Mouse (Mus musculus) lung, embryonic 15.5 days (tissue): ENCODE measurements at regions not wholly inside any gene's neighbourhood (a gene's known extent, or its start where the extent isn't known, plus 50 kb on each side); places are given as distances from the start of the nearest gene placed in this dataset.

Experiments
- ATAC-seq: fragments of 200-750 bp; cut with Nextera tagmentation; 2 replicates; pipeline ENCODE4 v1.8.0; 2017; ENCODE audit warnings: moderate number of reproducible peaks, borderline replicate concordance; ENCODE audit not compliant: low FRiP score, low TSS enrichment; ENCODE audit errors: extremely low read depth
- H3K27ac ChIP-seq: fragments of 300-500 bp; sonication (generic); 2 replicates; pipeline ENCODE4 v1.5.1; 2015; ENCODE audit warnings: moderate library complexity, mild to moderate bottlenecking, inconsistent platforms
- H3K27me3 ChIP-seq: fragments of 300-500 bp; sonication (generic); 2 replicates; pipeline ENCODE4 v1.6.1; 2015; ENCODE audit warnings: inconsistent platforms
- H3K36me3 ChIP-seq: fragments of 300-500 bp; sonication (generic); 2 replicates; pipeline ENCODE4 v1.6.1; 2015; ENCODE audit warnings: inconsistent platforms
- H3K4me1 ChIP-seq: fragments of 300-500 bp; sonication (generic); 2 replicates; pipeline ENCODE4 v1.6.1; 2015; ENCODE audit warnings: inconsistent platforms
- H3K4me2 ChIP-seq: fragments of 300-500 bp; sonication (generic); 2 replicates; pipeline ENCODE4 v1.6.1; 2015; ENCODE audit warnings: inconsistent platforms, mild to moderate bottlenecking, moderate library complexity
- H3K4me3 ChIP-seq: fragments of 300-500 bp; sonication (generic); 2 replicates; pipeline ENCODE4 v1.5.1; 2015; ENCODE audit warnings: mild to moderate bottlenecking, inconsistent platforms
- H3K9ac ChIP-seq: fragments of 300-500 bp; sonication (generic); 2 replicates; pipeline ENCODE4 v1.6.1; 2015; ENCODE audit warnings: inconsistent platforms
- H3K9me3 ChIP-seq: fragments of 300-500 bp; sonication (generic); 2 replicates; pipeline ENCODE4 v1.6.1; 2016; ENCODE audit warnings: inconsistent platforms
- WGBS: fragments of 180-500 bp; shearing (Covaris S2); methylation state at CpG from one replicate; pipeline ENCODE4 v1.1.7; 2015; 5-methylcytosine and 5-hydroxymethylcytosine counted together

- Histone ChIP-seq H3K4me2 (no peak overlapping the region), H3K9me3 (no peaks in the 10 kb centered on the region), H3K27ac (no peak overlapping the region), H3K4me1 (0 out of 2 replicates have a peak, but pooled peaks cover 6% of the 10 kb centered on the region), H3K36me3 (no peaks in the 10 kb centered on the region), H3K4me3 (no peak overlapping the region), H3K9ac (no peak overlapping the region), H3K27me3 (no peaks in the 10 kb centered on the region)
- WGBS, result 38% methylated on average over 3 of the region's 3 CpGs
- no peak for ATAC-seq
Observed at GRCm38 (mm10) chr2:38420498-38420897, 81.4 kb downstream of the Lhx2 start.

GRCm38 (mm10) chr2:38422406-38422805 lies 83.3 kb downstream of the Lhx2 start:
- 48% methylated on average over 3 of the region's 3 CpGs for WGBS
- no peak for ATAC-seq
- no peak overlapping the region for H3K4me3 ChIP-seq

GRCm38 (mm10) chr2:38423886-38424277 lies 84.8 kb downstream of the Lhx2 start:
- Histone ChIP-seq H3K4me3 (no peak overlapping the region), H3K27ac (no peak overlapping the region), H3K9me3 (no peaks in the 10 kb centered on the region), H3K4me1 (0 out of 2 replicates have a peak, but pooled peaks cover 6% of the 10 kb centered on the region), H3K4me2 (no peak overlapping the region; the same call in 1 of the 2 replicates), H3K27me3 (no peaks in the 10 kb centered on the region), H3K9ac (no peak overlapping the region), H3K36me3 (no peaks in the 10 kb centered on the region)
- 33% methylated on average over 7 of the region's 7 CpGs for WGBS
- no peak for ATAC-seq

More at GRCm38 (mm10) chr2:38422406-38422805, 83.3 kb downstream of the Lhx2 start:
- Histone ChIP-seq H3K27ac (no peak overlapping the region), H3K9ac (no peak overlapping the region), H3K27me3 (no peaks in the 10 kb centered on the region), H3K9me3 (no peaks in the 10 kb centered on the region), H3K4me1 (0 out of 2 replicates have a peak, but pooled peaks cover 6% of the 10 kb centered on the region), H3K4me2 (no peak overlapping the region), H3K36me3 (no peaks in the 10 kb centered on the region)

GRCm38 (mm10) chr2:38424278-38424931 lies 85.3 kb downstream of the Lhx2 start:
- H3K4me1 ChIP-seq, result 0 out of 2 replicates have a peak, but pooled peaks cover 6% of the 10 kb centered on the region
- no peaks in the 10 kb centered on the region for H3K9me3 ChIP-seq
- no peaks in the 10 kb centered on the region for H3K27me3 ChIP-seq
- H3K27ac ChIP-seq, result no peak overlapping the region
- H3K9ac ChIP-seq, result no peak overlapping the region
- WGBS, result 6% methylated on average over 17 of the region's 22 CpGs
- ATAC-seq, result peak; percentile 53; the same call in 1 of the 2 replicates
- no peak overlapping the region; the same call in 1 of the 2 replicates for H3K4me2 ChIP-seq
- no peaks in the 10 kb centered on the region for H3K36me3 ChIP-seq
- no peak overlapping the region for H3K4me3 ChIP-seq

- Histone ChIP-seq H3K27ac (no peak overlapping the region), H3K27me3 (no peaks in the 10 kb centered on the region), H3K36me3 (no peaks in the 10 kb centered on the region), H3K4me3 (no peak overlapping the region), H3K4me2 (no peak overlapping the region), H3K9ac (no peak overlapping the region), H3K4me1 (0 out of 2 replicates have a peak, but pooled peaks cover 6% of the 10 kb centered on the region), H3K9me3 (no peaks in the 10 kb centered on the region)
- no peak for ATAC-seq
- 29% methylated on average over 9 of the region's 9 CpGs for WGBS
Observed at GRCm38 (mm10) chr2:38424976-38425375, 85.9 kb downstream of the Lhx2 start.

GRCm38 (mm10) chr2:38429752-38430378 lies 81.6 kb upstream of the Nek6 start:
- H3K27ac ChIP-seq, result no peak overlapping the region
- no peak overlapping the region for H3K4me2 ChIP-seq
- no peak for ATAC-seq
- no peaks in the 10 kb centered on the region for H3K9me3 ChIP-seq
- H3K9ac ChIP-seq, result no peak overlapping the region
- no peak overlapping the region for H3K4me3 ChIP-seq
- 36% methylated on average over 6 of the region's 6 CpGs for WGBS
- no peaks in the 10 kb centered on the region for H3K27me3 ChIP-seq
- H3K4me1 ChIP-seq, result no peaks in the 10 kb centered on the region
- no peaks in the 10 kb centered on the region for H3K36me3 ChIP-seq

GRCm38 (mm10) chr2:38431546-38431945 lies 79.9 kb upstream of the Nek6 start:
- Histone ChIP-seq H3K9me3 (no peaks in the 10 kb centered on the region), H3K27me3 (no peaks in the 10 kb centered on the region), H3K4me3 (no peak overlapping the region), H3K4me2 (no peak overlapping the region), H3K36me3 (no peaks in the 10 kb centered on the region), H3K9ac (no peak overlapping the region), H3K4me1 (no peaks in the 10 kb centered on the region), H3K27ac (no peak overlapping the region)
- WGBS, result 61% methylated on average over 5 of the region's 5 CpGs
- no peak for ATAC-seq

- H3K27ac ChIP-seq, result no peak overlapping the region
- H3K27me3 ChIP-seq, result no peaks in the 10 kb centered on the region
- WGBS, result 19% methylated on average over 3 of the region's 3 CpGs
- no peaks in the 10 kb centered on the region for H3K4me1 ChIP-seq
- H3K9ac ChIP-seq, result no peak overlapping the region
- ATAC-seq, result no peak
- H3K36me3 ChIP-seq, result no peaks in the 10 kb centered on the region
- no peak overlapping the region for H3K4me3 ChIP-seq
- H3K9me3 ChIP-seq, result no peaks in the 10 kb centered on the region
- H3K4me2 ChIP-seq, result no peak overlapping the region
Observed at GRCm38 (mm10) chr2:38433736-38434135, 77.7 kb upstream of the Nek6 start.

GRCm38 (mm10) chr2:38436701-38437100 lies 74.7 kb upstream of the Nek6 start:
- Histone ChIP-seq H3K4me1 (no peaks in the 10 kb centered on the region), H3K4me3 (no peak overlapping the region), H3K36me3 (no peaks in the 10 kb centered on the region), H3K4me2 (no peak overlapping the region), H3K9me3 (no peaks in the 10 kb centered on the region), H3K27me3 (no peaks in the 10 kb centered on the region), H3K27ac (no peak overlapping the region), H3K9ac (no peak overlapping the region)
- WGBS, result 69% methylated on average over 4 of the region's 4 CpGs
- ATAC-seq, result no peak

- no peak overlapping the region for H3K27ac ChIP-seq
- no peaks in the 10 kb centered on the region for H3K36me3 ChIP-seq
- no peak overlapping the region for H3K9ac ChIP-seq
- H3K27me3 ChIP-seq, result no peaks in the 10 kb centered on the region
- no peak overlapping the region for H3K4me3 ChIP-seq
- ATAC-seq, result no peak
- WGBS, result 92% methylated on average over 6 of the region's 6 CpGs
- H3K4me1 ChIP-seq, result no peaks in the 10 kb centered on the region
- H3K9me3 ChIP-seq, result no peaks in the 10 kb centered on the region
- no peak overlapping the region for H3K4me2 ChIP-seq
Observed at GRCm38 (mm10) chr2:38439191-38439590, 72.3 kb upstream of the Nek6 start.

- no peaks in the 10 kb centered on the region for H3K36me3 ChIP-seq
- no peak overlapping the region for H3K4me2 ChIP-seq
- no peak overlapping the region for H3K9ac ChIP-seq
- H3K4me1 ChIP-seq, result no peaks in the 10 kb centered on the region
- H3K9me3 ChIP-seq, result no peaks in the 10 kb centered on the region
- ATAC-seq, result no peak
- no peak overlapping the region for H3K4me3 ChIP-seq
- 74% methylated on average over 5 of the region's 5 CpGs for WGBS
- H3K27ac ChIP-seq, result no peak overlapping the region
- H3K27me3 ChIP-seq, result no peaks in the 10 kb centered on the region
Observed at GRCm38 (mm10) chr2:38439973-38440372, 71.5 kb upstream of the Nek6 start.

GRCm38 (mm10) chr2:38449092-38449491 lies 62.4 kb upstream of the Nek6 start:
- Histone ChIP-seq H3K4me2 (no peak overlapping the region), H3K27me3 (no peaks in the 10 kb centered on the region), H3K36me3 (no peaks in the 10 kb centered on the region), H3K4me1 (no peaks in the 10 kb centered on the region), H3K9ac (no peak overlapping the region), H3K27ac (no peak overlapping the region), H3K4me3 (no peak overlapping the region), H3K9me3 (no peaks in the 10 kb centered on the region)
- ATAC-seq, result no peak
- WGBS, result 67% methylated on average over 6 of the region's 6 CpGs
